Mouse (Mus musculus) heart, postnatal 0 days (tissue): ENCODE measurements around the gene Stard3. TPM values are rescaled to one million over a fixed set of nuclear protein-coding genes. Genes with fewer than 3 reads are reported as not detected.

Experiments
- ATAC-seq: fragments of 200-750 bp; cut with Nextera tagmentation; 2 replicates; pipeline ENCODE4 v1.8.0; 2017; ENCODE audit warnings: low read depth, moderate number of reproducible peaks, moderate library complexity; ENCODE audit not compliant: insufficient read depth
- DNase-seq: peaks from one replicate; pipeline ENCODE4 v3.0.0-alpha.2; 2016; ENCODE audit warnings: low spot score
- H3K27ac ChIP-seq: fragments of 300-500 bp; sonication (generic); 2 replicates; pipeline ENCODE4 v1.5.1; 2014; ENCODE audit warnings: low read depth, mild to moderate bottlenecking
- H3K27me3 ChIP-seq: fragments of 300-500 bp; sonication (generic); 2 replicates; pipeline ENCODE4 v1.6.1; 2014; ENCODE audit warnings: low read length, mixed read lengths; ENCODE audit not compliant: control insufficient read depth, insufficient read depth
- H3K36me3 ChIP-seq: fragments of 300-500 bp; sonication (generic); replicated peaks from 2 replicates; pipeline ENCODE4 v1.6.1; 2014; ENCODE audit warnings: low read length, mixed read lengths; ENCODE audit not compliant: control insufficient read depth, insufficient read depth
- H3K4me1 ChIP-seq: fragments of 300-500 bp; sonication (generic); 2 replicates; pipeline ENCODE4 v1.6.1; 2014; ENCODE audit warnings: antibody characterized with exemption; ENCODE audit not compliant: control insufficient read depth, insufficient read depth
- H3K4me2 ChIP-seq: fragments of 300-500 bp; sonication (generic); 2 replicates; pipeline ENCODE4 v1.6.1; 2014; ENCODE audit warnings: low read depth, mild to moderate bottlenecking, low read length, moderate library complexity
- H3K4me3 ChIP-seq: fragments of 300-500 bp; sonication (generic); 2 replicates; pipeline ENCODE4 v1.5.1; 2014; ENCODE audit warnings: low read depth, low read length
- H3K9ac ChIP-seq: fragments of 300-500 bp; sonication (generic); replicated peaks from 2 replicates; pipeline ENCODE4 v1.6.1; 2014; ENCODE audit warnings: low read depth, low read length, mixed read lengths
- H3K9me3 ChIP-seq: fragments of 300-500 bp; sonication (generic); replicated peaks from 2 replicates; pipeline ENCODE4 v1.6.1; 2016; ENCODE audit warnings: low read length; ENCODE audit not compliant: control insufficient read depth
- CTCF ChIP-seq: IDR thresholded peaks from 2 replicates; pipeline ENCODE4 v1.5.1; 2016; ENCODE audit warnings: antibody characterized with exemption, control low read depth, low read depth
- EP300 ChIP-seq: IDR thresholded peaks from 2 replicates; pipeline ENCODE4 v1.6.1; 2016; ENCODE audit warnings: antibody characterized with exemption, low read depth
- WGBS: fragments of 180-500 bp; shearing (Covaris S2); extraction: QIAGEN DNeasy Blood & Tissue Kit; methylation state at CpG from one replicate; pipeline ENCODE4 v1.1.7; 2014; 5-methylcytosine and 5-hydroxymethylcytosine counted together
- polyA plus RNA-seq: library from polyadenylated mRNA; unstranded; fragments of >200 nt; fragmentation: Nextera tagmentation; extraction: Ambion mirVana; gene quantifications from 2 replicates; pipeline ENCODE4 v1.2.1, GENCODE M21; 2015
- total RNA-seq: library from RNA; depleted of rRNA; stranded (reverse); fragments of >200 nt; gene quantifications from 2 replicates; pipeline ENCODE4 v1.2.3, GENCODE M21; 2014; ENCODE audit warnings: low replicate concordance

Gene Stard3
- total and polyA plus RNA-seq, 2 experiments from 2014 or later: 34.7 to 44.8 TPM

DNA sequence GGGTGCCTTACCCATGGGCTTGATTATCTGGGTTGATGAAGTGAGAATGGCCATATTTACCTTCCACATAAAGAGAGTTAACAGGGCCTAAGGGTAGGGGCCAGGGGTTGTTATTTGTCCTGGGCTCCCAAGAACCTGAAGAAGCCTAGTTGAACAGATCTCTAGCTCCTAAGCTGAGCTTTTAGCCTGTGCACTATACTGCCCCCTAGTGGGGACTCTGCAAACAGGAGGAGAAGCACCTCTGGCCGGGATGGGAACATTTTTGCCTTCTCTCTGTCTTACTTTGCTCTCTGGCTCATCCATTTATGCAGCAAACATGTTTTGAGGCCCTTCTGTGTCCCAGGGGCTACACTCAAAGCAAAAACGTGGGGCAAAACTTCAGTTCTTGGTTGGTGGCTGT is 14.2 kb downstream of the Stard3 start:
- H3K4me3 ChIP-seq: no peak overlapping the region
- 10% methylated on average over 2 of the region's 2 CpGs for WGBS
- H3K27me3 ChIP-seq: no peaks in the 10 kb centered on the region
- peak; percentile 92 for TF ChIP-seq CTCF
- TF ChIP-seq EP300: no peak
- H3K4me1 ChIP-seq: peaks cover 46% of the 10 kb centered on the region
- peaks cover 20% of the 10 kb centered on the region for H3K36me3 ChIP-seq
- no peaks in the 10 kb centered on the region for H3K9me3 ChIP-seq
- H3K4me2 ChIP-seq: no peak overlapping the region
- ATAC-seq: peak; percentile 22; the same call in 1 of the 2 replicates
- peak; percentile 68 for DNase-seq
- H3K27ac ChIP-seq: no peak overlapping the region
- H3K9ac ChIP-seq: no peak overlapping the region

DNA sequence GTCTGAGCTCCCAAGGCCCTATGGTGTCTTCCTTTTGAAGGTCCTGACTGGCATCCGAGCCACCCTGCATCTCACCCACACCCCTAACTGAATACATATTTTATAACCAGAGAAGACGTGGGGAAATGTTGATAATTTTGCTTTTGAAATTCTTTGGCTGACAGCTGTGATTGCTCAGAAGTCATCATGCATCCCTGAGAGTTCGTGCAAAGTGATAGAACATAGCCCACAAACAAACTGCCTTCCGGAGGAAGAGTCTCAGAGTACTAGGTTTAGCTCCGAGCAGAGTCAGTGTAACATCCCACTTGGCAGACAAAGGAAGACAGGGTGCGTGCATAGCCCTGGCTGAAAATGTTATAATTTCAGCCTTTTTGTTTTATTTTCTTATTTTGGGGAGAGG is 15.1 kb downstream of the Stard3 start:
- TF ChIP-seq EP300: no peak
- no peak for TF ChIP-seq CTCF
- 77% methylated on average over 6 of the region's 6 CpGs for WGBS
- Histone ChIP-seq H3K27ac (no peak overlapping the region), H3K36me3 (peaks cover 28% of the 10 kb centered on the region), H3K4me2 (no peak overlapping the region), H3K4me1 (peaks cover 54% of the 10 kb centered on the region), H3K9me3 (no peaks in the 10 kb centered on the region), H3K9ac (no peak overlapping the region), H3K4me3 (no peak overlapping the region), H3K27me3 (no peaks in the 10 kb centered on the region)
- peak; percentile 3 for DNase-seq
- no peak for ATAC-seq

DNA sequence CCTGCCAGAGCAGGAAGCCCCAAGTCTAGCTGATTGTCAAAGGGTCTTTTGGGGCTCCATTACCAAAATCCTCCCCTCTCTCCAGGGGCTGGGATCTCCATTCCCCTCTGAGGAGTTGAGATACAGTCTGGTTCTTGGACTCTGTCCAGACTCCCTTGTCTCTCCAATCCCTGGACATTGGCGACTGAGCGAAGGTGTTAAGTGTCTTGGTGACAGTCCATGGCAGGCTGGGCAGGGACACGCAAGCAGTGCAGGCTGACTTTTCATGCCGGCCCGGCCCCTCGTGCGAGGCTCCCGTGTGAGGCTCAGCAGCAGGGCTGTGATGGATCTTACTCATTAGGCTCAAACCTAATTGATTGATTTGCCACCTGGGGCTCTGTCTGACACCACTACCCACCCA is 16.1 kb downstream of the Stard3 start:
- DNase-seq (peak; percentile 84), ATAC-seq (peak; percentile 65)
- no peak overlapping the region for H3K4me3 ChIP-seq
- peaks cover 60% of the 10 kb centered on the region for H3K4me1 ChIP-seq
- no peaks in the 10 kb centered on the region for H3K9me3 ChIP-seq
- no peak overlapping the region for H3K4me2 ChIP-seq
- no peaks in the 10 kb centered on the region for H3K27me3 ChIP-seq
- H3K9ac ChIP-seq: no peak overlapping the region
- TF ChIP-seq EP300 (no peak), CTCF (no peak)
- H3K27ac ChIP-seq: peak overlapping the region; percentile 71
- H3K36me3 ChIP-seq: peaks cover 34% of the 10 kb centered on the region
- 33% methylated on average over 8 of the region's 8 CpGs for WGBS

- peaks cover 75% of the 10 kb centered on the region for H3K4me1 ChIP-seq
- no peak for ATAC-seq
- no peak overlapping the region for H3K4me2 ChIP-seq
- peaks cover 47% of the 10 kb centered on the region for H3K36me3 ChIP-seq
- peak; percentile 2 for DNase-seq
- no peaks in the 10 kb centered on the region for H3K9me3 ChIP-seq
- 0 out of 2 replicates have a peak overlapping the region, but pooled peaks have one; percentile 13 for H3K9ac ChIP-seq
- H3K27ac ChIP-seq: peak overlapping the region; percentile 81
- TF ChIP-seq EP300 (no peak), CTCF (no peak)
- no peak overlapping the region for H3K4me3 ChIP-seq
- WGBS: 65% methylated on average over 5 of the region's 5 CpGs
- no peaks in the 10 kb centered on the region for H3K27me3 ChIP-seq
Measured at GRCm38 (mm10) chr11:98376756-98377155, 18.6 kb downstream of the Stard3 start.

- peaks cover 47% of the 10 kb centered on the region for H3K36me3 ChIP-seq
- H3K27me3 ChIP-seq: no peaks in the 10 kb centered on the region
- no peak for TF ChIP-seq CTCF
- no peak overlapping the region for H3K4me2 ChIP-seq
- 28% methylated on average over 11 of the region's 11 CpGs for WGBS
- peak; percentile 45 for DNase-seq
- H3K4me3 ChIP-seq: no peak overlapping the region
- no peak overlapping the region for H3K9ac ChIP-seq
- peaks cover 72% of the 10 kb centered on the region for H3K4me1 ChIP-seq
- peak; percentile 52 for ATAC-seq
- peak overlapping the region; percentile 81 for H3K27ac ChIP-seq
- H3K9me3 ChIP-seq: no peaks in the 10 kb centered on the region
Measured at GRCm38 (mm10) chr11:98377787-98378186, 19.6 kb downstream of the Stard3 start.

DNA sequence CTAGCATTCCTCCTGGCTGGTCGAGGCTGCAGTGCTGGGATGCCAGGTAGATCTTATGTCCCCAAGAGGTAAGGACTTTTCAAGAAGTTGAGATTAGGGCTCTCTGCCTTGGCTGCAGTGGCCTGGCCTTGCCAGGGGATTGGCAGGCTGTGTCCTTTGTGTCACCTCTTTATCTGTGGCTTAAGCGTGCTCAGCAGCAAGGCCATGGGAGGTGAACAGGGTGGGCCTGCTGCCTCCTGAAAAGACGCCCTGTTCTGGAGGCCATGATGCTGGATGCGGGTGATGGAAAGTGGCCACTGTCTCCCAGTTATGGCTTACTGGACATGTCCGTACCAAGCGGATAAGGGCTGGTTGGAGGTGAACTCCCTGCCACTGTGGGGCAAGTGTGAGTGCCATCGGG is 21.2 kb downstream of the Stard3 start:
- no peak overlapping the region for H3K4me2 ChIP-seq
- H3K4me3 ChIP-seq: no peak overlapping the region
- TF ChIP-seq CTCF (no peak), EP300 (no peak)
- H3K27me3 ChIP-seq: no peaks in the 10 kb centered on the region
- peaks cover 66% of the 10 kb centered on the region for H3K4me1 ChIP-seq
- DNase-seq (peak; percentile 50), ATAC-seq (0 out of 2 replicates have a peak, but pooled peaks have one; percentile 21)
- H3K27ac ChIP-seq: peak overlapping the region; percentile 88
- H3K9me3 ChIP-seq: no peaks in the 10 kb centered on the region
- H3K9ac ChIP-seq: no peak overlapping the region
- peaks cover 47% of the 10 kb centered on the region for H3K36me3 ChIP-seq
- 62% methylated on average over 7 of the region's 7 CpGs for WGBS
